Mouse (Mus musculus): ENCODE measurements around the gene Ptprt.

GRCm38 (mm10) chr2:162426114-162426513, 234.8 kb downstream of the Ptprt start:
- TF ChIP-seq POLR2A (IDR thresholded peaks at IDR 0.05; ENCODE audit: insufficient read depth, low read depth, low read length) (no peak), EP300 (IDR thresholded peaks at IDR 0.05; ENCODE audit: insufficient read depth, low read depth, low read length) (no peak)

All from heart, adult 2 months (tissue).